15 mouse cellular contexts compared by ENCODE assay signal in the genomic region with DNA sequence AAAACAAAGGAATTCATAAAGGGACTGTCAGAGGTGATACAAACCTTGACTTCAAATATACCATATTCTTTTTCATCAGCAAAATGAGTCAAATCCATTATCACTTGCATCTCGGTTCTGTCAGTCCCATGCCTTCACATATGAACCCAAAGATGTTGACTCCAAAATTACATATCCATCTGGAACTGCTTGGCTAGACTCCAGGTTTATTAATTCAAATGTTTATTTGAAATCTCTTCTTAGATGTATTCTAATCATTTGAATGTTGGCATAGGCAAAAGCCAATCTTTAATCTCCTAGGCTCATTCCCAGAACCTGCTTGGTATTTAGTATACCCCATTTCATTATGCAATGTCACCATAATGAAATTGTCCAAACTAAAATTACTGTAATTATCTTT.
DNase-seq lines count a peak whose midpoint lies in the region; ATAC-seq and TF ChIP-seq lines count a peak whose summit lies in the region.
"Had no signal": no experiment of that assay in that cellular context is flagged by ENCODE, and none has a peak within 500 bp of the region (broad histone marks: within the 10 kb centered on the region; RNA-seq: fewer than 3 reads in every experiment).

No protein-coding gene starts in this region.

- WGBS in forebrain, postnatal 0 days, result 46% methylated on average over 1 of the region's 1 CpGs
- 65% methylated on average over 1 of the region's 1 CpGs for WGBS in forebrain, embryonic 13.5 days

- no peak overlapping the region for H3K4me3 ChIP-seq in forebrain, postnatal 0 days (ENCODE audit: low read depth, low read length)
- H3K4me3 ChIP-seq in forebrain, embryonic 13.5 days, result no peak overlapping the region
- H3K4me3 ChIP-seq: embryonic facial prominence, embryonic 10.5 days; embryonic facial prominence, embryonic 12.5 days had no signal

- no peaks in the 10 kb centered on the region for H3K4me1 ChIP-seq in forebrain, postnatal 0 days (ENCODE audit: insufficient read depth)
- no peaks in the 10 kb centered on the region for H3K4me1 ChIP-seq in forebrain, embryonic 13.5 days
- H3K4me1 ChIP-seq: embryonic facial prominence, embryonic 10.5 days; embryonic facial prominence, embryonic 12.5 days had no signal

- H3K36me3 ChIP-seq in forebrain, postnatal 0 days (ENCODE audit: insufficient read depth), result no peaks in the 10 kb centered on the region
- H3K36me3 ChIP-seq in forebrain, embryonic 13.5 days (ENCODE audit: poor library complexity, severe bottlenecking), result no peaks in the 10 kb centered on the region
- H3K36me3 ChIP-seq: embryonic facial prominence, embryonic 10.5 days; embryonic facial prominence, embryonic 12.5 days had no signal

- H3K27ac ChIP-seq in forebrain, postnatal 0 days (ENCODE audit: low read depth, low read length), result no peak overlapping the region
- no peak overlapping the region for H3K27ac ChIP-seq in forebrain, embryonic 13.5 days
- H3K27ac ChIP-seq: embryonic facial prominence, embryonic 10.5 days; embryonic facial prominence, embryonic 12.5 days had no signal

- no peaks in the 10 kb centered on the region for H3K27me3 ChIP-seq in forebrain, postnatal 0 days (ENCODE audit: insufficient read depth, low read length)
- H3K27me3 ChIP-seq in forebrain, embryonic 13.5 days, result no peaks in the 10 kb centered on the region
- H3K27me3 ChIP-seq: embryonic facial prominence, embryonic 12.5 days had no signal

- ATAC-seq in forebrain, postnatal 0 days, result no peak
- ATAC-seq in forebrain, embryonic 13.5 days, result no peak; the same call in 1 of the 2 replicates
- ATAC-seq: forebrain, embryonic 16.5 days had no signal

- no peak overlapping the region for H3K9ac ChIP-seq in forebrain, postnatal 0 days
- H3K9ac ChIP-seq in forebrain, embryonic 13.5 days, result no peak overlapping the region
- H3K9ac ChIP-seq: embryonic facial prominence, embryonic 12.5 days had no signal

- no peak for TF ChIP-seq CTCF in forebrain, postnatal 0 days (IDR thresholded peaks at IDR 0.05; ENCODE audit: low read depth)
- no peak for TF ChIP-seq CTCF in brain, embryonic 14.5 days (IDR thresholded peaks at IDR 0.05; ENCODE audit: borderline replicate concordance, extremely low read depth, insufficient read depth, insufficient read length)

- H3K4me2 ChIP-seq in forebrain, postnatal 0 days (ENCODE audit: low read depth), result no peak overlapping the region
- H3K4me2 ChIP-seq in forebrain, embryonic 13.5 days, result no peak overlapping the region
- H3K4me2 ChIP-seq: embryonic facial prominence, embryonic 12.5 days had no signal

- TF ChIP-seq POLR2A in brain, embryonic 14.5 days (IDR thresholded peaks at IDR 0.05; ENCODE audit: borderline replicate concordance, extremely low read depth, insufficient read depth, insufficient read length, poor library complexity, severe bottlenecking), result no peak

- peak; percentile 20 for DNase-seq in forebrain, postnatal 0 days
- peak; percentile 8 for DNase-seq in brain, adult 2 months (ENCODE audit: low read depth, low spot score)
- DNase-seq in brain, embryonic 14.5 days (ENCODE audit: low read depth), result peak; percentile 78
- no peak for DNase-seq in adrenal gland, postnatal 14 days
- DNase-seq: adrenal gland, adult 2 months; adrenal gland, postnatal 10 days; adrenal gland, postnatal 36 days; cerebellum, adult 11-12 months; cerebellum, adult 2 months; cerebellum, adult 9-10 months; cerebellum, postnatal 25 days had no signal

- no peaks in the 10 kb centered on the region for H3K9me3 ChIP-seq in forebrain, postnatal 0 days (ENCODE audit: low read length)
- no peaks in the 10 kb centered on the region for H3K9me3 ChIP-seq in forebrain, embryonic 13.5 days (replicated peaks)
- H3K9me3 ChIP-seq: embryonic facial prominence, embryonic 10.5 days; embryonic facial prominence, embryonic 12.5 days had no signal
